In genomic region chr1:165922488-165922887, GRCm38 (mm10) we compare ENCODE assay signal across 17 mouse cellular contexts.
DNase-seq lines count a peak whose midpoint lies in the region; TF ChIP-seq lines count a peak whose summit lies in the region.
"Had no signal": no experiment of that assay in that cellular context is flagged by ENCODE, and none has a peak within 500 bp of the region (broad histone marks: within the 10 kb centered on the region; RNA-seq: fewer than 3 reads in every experiment).

No protein-coding gene starts in this region.

- H3K27ac ChIP-seq in layer of hippocampus, adult 2 months: no peak overlapping the region
- H3K27ac ChIP-seq: embryonic facial prominence, embryonic 13.5 days; forebrain, embryonic 12.5 days; heart, embryonic 10.5 days; hindbrain, embryonic 12.5 days; hindbrain, postnatal 0 days had no signal

- DNase-seq in cerebellum, adult 11-12 months: peak; percentile 21
- DNase-seq in cerebellum, postnatal 4 days (ENCODE audit: low spot score in 2 of 2): no peak
- DNase-seq in cerebellum, adult 8-10 months: peak; percentile 18
- DNase-seq in cerebellum, postnatal 14 days: peak; percentile 19 to 53
- no peak for DNase-seq in layer of hippocampus, adult 2 months (ENCODE audit: low spot score in 2 of 2)
- no peak for DNase-seq in left cerebral cortex, postnatal 10 days (ENCODE audit: extremely low spot score in 1 of 2, low spot score in 2 of 2)
- DNase-seq in layer of hippocampus, postnatal 36 days: no peak
- DNase-seq: adrenal gland, postnatal 14 days; gastrocnemius, postnatal 10 days; heart, adult 18-20 months; heart, postnatal 10 days; heart, postnatal 4 days had no signal

- intact Hi-C loops in left cerebral cortex, postnatal 10 days (cut with DNase I): no loop called here

- TF ChIP-seq CTCF in layer of hippocampus, adult 2 months (conservative IDR thresholded peaks at IDR 0.05): no peak

- H3K4me3 ChIP-seq in layer of hippocampus, adult 2 months: no peak overlapping the region
- H3K4me3 ChIP-seq: embryonic facial prominence, embryonic 13.5 days; forebrain, embryonic 12.5 days; heart, embryonic 10.5 days; hindbrain, embryonic 12.5 days had no signal

Comparison
In these comparisons a context has a peak if more than half of its experiments do, and no peak if none do; other contexts are left out.
1. DNase-seq: peak in cerebellum, adult 11-12 months (single experiment), cerebellum, adult 8-10 months (single experiment) and cerebellum, postnatal 14 days (2 of 2); none in cerebellum, postnatal 4 days (0 of 2), layer of hippocampus, adult 2 months (0 of 2), left cerebral cortex, postnatal 10 days (0 of 2) and layer of hippocampus, postnatal 36 days (0 of 2).